Mouse (Mus musculus) midbrain, embryonic 10.5 days (tissue): ENCODE data around the gene Acd. TPM values are rescaled to one million over a fixed set of nuclear protein-coding genes. Genes with fewer than 3 reads are reported as not detected.

Experiments
- DNase-seq: peaks from one replicate; pipeline ENCODE4 v3.0.0-alpha.2; 2017; ENCODE audit warnings: low spot score
- H3K27ac ChIP-seq: fragments of 300-500 bp; sonication (generic); replicated peaks from 2 replicates; pipeline ENCODE4 v1.5.1; 2016; ENCODE audit warnings: mild to moderate bottlenecking
- H3K27me3 ChIP-seq: fragments of 300-500 bp; sonication (generic); 2 replicates; pipeline ENCODE4 v1.6.1; 2016; ENCODE audit warnings: low read depth, mild to moderate bottlenecking; ENCODE audit not compliant: poor library complexity, severe bottlenecking
- H3K36me3 ChIP-seq: fragments of 300-500 bp; sonication (generic); 2 replicates; pipeline ENCODE4 v1.6.1; 2016; ENCODE audit warnings: mild to moderate bottlenecking, moderate library complexity
- H3K4me1 ChIP-seq: fragments of 300-500 bp; sonication (generic); 2 replicates; pipeline ENCODE4 v1.6.1; 2016
- H3K4me3 ChIP-seq: fragments of 300-500 bp; sonication (generic); 2 replicates; pipeline ENCODE4 v1.5.1; 2016; ENCODE audit warnings: mild to moderate bottlenecking, moderate library complexity
- H3K9me3 ChIP-seq: fragments of 300-500 bp; sonication (generic); replicated peaks from 2 replicates; pipeline ENCODE4 v1.6.1; 2016; ENCODE audit warnings: mild to moderate bottlenecking
- WGBS: fragments of 180-500 bp; shearing (Covaris S2); methylation state at CpG from one replicate; pipeline ENCODE4 v1.1.7; 2016; 5-methylcytosine and 5-hydroxymethylcytosine counted together
- polyA plus RNA-seq: library from polyadenylated mRNA; unstranded; fragments of >200 nt; fragmentation: Nextera tagmentation; extraction: Ambion mirVana; gene quantifications from 2 replicates; pipeline ENCODE4 v1.2.1, GENCODE M21; 2016

The Acd gene
- polyA plus RNA-seq, 1 experiment from 2014 or later = 76.5 TPM

- peaks cover 18% of the 10 kb centered on the region for H3K27me3 ChIP-seq
- no peak overlapping the region for H3K27ac ChIP-seq
- H3K4me3 ChIP-seq = no peak overlapping the region
- 93% methylated on average over 17 of the region's 17 CpGs for WGBS
- H3K9me3 ChIP-seq = peaks cover 10% of the 10 kb centered on the region
- peaks cover 56% of the 10 kb centered on the region for H3K36me3 ChIP-seq
- H3K4me1 ChIP-seq = peaks cover 41% of the 10 kb centered on the region
- DNase-seq = no peak
Observed at GRCm38 (mm10) chr8:105697196-105697780, 3.6 kb downstream of the Acd start.

- WGBS = 85% methylated on average over 30 of the region's 30 CpGs
- Histone ChIP-seq H3K4me3 (peak overlapping the region; percentile 64; the same call in 1 of the 2 replicates), H3K27ac (no peak overlapping the region), H3K4me1 (peaks cover 28% of the 10 kb centered on the region), H3K27me3 (peaks cover 18% of the 10 kb centered on the region), H3K36me3 (peaks cover 54% of the 10 kb centered on the region), H3K9me3 (peaks cover 10% of the 10 kb centered on the region)
- no peak for DNase-seq
Observed at GRCm38 (mm10) chr8:105695080-105695780, 5.7 kb downstream of the Acd start.

- H3K27ac ChIP-seq = peak overlapping the region; percentile 71
- H3K9me3 ChIP-seq = peaks cover 10% of the 10 kb centered on the region
- WGBS = 9% methylated on average over 40 of the region's 40 CpGs
Observed at GRCm38 (mm10) chr8:105694051-105694799, 6.7 kb downstream of the Acd start.

DNA sequence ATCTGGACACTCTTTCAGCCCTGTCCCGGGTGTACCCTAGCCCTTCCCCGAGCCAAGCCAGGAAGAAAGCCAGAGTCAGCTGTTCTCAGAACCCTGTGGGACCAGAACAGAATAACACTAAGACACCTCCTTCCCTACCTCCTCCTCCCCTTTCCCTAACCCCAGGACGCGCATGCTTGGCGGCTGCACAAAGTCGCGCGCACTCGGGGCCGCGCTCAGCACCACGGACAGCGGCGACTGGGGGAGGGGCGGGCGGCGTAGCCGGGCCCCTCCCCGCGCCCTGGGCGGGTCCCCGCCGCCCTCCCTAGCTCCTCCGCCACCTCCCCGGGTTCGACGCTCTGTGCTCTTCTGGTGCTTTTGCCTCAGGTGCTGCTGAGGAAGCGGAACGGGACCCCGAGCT, 7.3 kb downstream of the Acd start:
- 6% methylated on average over 30 of the region's 30 CpGs for WGBS
- DNase-seq = peak; percentile 63
- Histone ChIP-seq H3K27me3 (peaks cover 18% of the 10 kb centered on the region), H3K27ac (peak overlapping the region; percentile 71), H3K4me3 (peak overlapping the region; percentile 64), H3K9me3 (peaks cover 10% of the 10 kb centered on the region), H3K4me1 (peaks cover 18% of the 10 kb centered on the region), H3K36me3 (peaks cover 43% of the 10 kb centered on the region)

More at GRCm38 (mm10) chr8:105694051-105694799, 6.7 kb downstream of the Acd start:
- Histone ChIP-seq H3K4me1 (peaks cover 18% of the 10 kb centered on the region), H3K4me3 (peak overlapping the region; percentile 64), H3K27me3 (peaks cover 18% of the 10 kb centered on the region), H3K36me3 (peaks cover 47% of the 10 kb centered on the region)
- DNase-seq = peak; percentile 43

- Histone ChIP-seq H3K27ac (no peak overlapping the region), H3K36me3 (peaks cover 33% of the 10 kb centered on the region), H3K4me3 (no peak overlapping the region), H3K4me1 (peaks cover 24% of the 10 kb centered on the region), H3K9me3 (peaks cover 10% of the 10 kb centered on the region), H3K27me3 (peaks cover 18% of the 10 kb centered on the region)
- 92% methylated on average over 11 of the region's 11 CpGs for WGBS
- DNase-seq = peak; percentile 11
Observed at GRCm38 (mm10) chr8:105692449-105693182, 8.3 kb downstream of the Acd start.

GRCm38 (mm10) chr8:105690978-105691377, 9.9 kb downstream of the Acd start:
- H3K4me1 ChIP-seq = peaks cover 27% of the 10 kb centered on the region
- H3K4me3 ChIP-seq = no peak overlapping the region
- DNase-seq = peak; percentile 9
- no peak overlapping the region for H3K27ac ChIP-seq
- H3K27me3 ChIP-seq = peaks cover 18% of the 10 kb centered on the region
- peaks cover 10% of the 10 kb centered on the region for H3K9me3 ChIP-seq
- H3K36me3 ChIP-seq = peaks cover 17% of the 10 kb centered on the region
- WGBS = 86% methylated on average over 14 of the region's 14 CpGs

DNA sequence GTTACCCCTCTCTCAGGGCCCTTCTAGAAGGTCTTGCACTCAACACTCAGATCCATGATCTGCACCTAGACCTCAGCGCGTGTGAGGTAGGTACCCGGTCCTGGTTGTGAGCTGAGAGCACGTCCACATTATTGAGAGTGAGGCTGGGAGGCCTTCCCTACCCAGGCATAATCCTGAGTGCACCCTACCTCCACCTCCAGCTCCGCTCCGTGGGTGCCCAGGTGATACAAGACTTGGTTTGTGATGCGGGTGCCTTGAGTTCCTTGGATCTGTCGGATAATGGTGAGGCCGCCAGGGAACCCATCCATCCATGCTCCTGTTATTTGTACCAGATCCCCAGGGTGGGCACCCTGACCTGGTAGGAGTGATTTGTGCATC, 10.9 kb downstream of the Acd start:
- Histone ChIP-seq H3K9me3 (peaks cover 10% of the 10 kb centered on the region), H3K4me3 (no peak overlapping the region), H3K4me1 (peaks cover 30% of the 10 kb centered on the region), H3K27me3 (peaks cover 12% of the 10 kb centered on the region; the same call in 1 of the 2 replicates), H3K27ac (no peak overlapping the region), H3K36me3 (peaks cover 12% of the 10 kb centered on the region)
- DNase-seq = peak; percentile 10
- 92% methylated on average over 9 of the region's 9 CpGs for whole genome bisulfite sequencing

DNA sequence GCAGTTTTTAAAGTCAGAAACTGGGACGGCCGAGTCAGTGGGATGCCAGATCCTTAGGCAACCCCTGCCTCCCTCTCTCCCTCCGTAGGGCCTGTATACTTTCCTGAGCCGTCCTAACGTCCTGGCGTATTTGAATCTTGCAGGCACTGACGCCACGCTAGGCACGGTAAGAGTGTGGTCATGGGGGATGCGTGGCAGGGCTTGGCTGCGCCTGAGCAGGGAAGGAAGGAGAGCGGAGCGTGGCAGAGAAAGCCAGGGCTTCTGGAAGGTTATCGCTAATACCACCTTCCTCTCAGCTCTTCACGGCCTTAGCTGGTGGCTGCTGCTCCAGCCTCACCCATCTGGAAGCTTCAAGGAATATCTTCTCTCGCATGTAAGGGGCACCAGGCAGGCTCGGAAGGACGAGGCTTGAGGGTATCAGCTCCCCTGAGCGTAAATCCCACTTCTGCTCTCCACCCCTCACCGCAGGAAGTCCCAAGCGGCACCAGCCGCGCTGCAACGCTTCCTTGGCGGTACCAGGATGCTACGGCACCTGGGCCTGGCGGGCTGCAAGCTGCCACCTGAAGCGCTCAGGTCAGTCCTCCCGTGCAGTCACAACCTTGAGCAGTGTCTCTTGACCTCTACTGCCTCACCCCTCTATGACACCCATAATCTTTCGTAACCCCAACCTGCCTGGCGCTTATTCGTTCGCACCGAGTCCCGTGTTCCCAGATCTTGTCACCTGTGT, 11.5 kb downstream of the Acd start:
- DNase-seq = no peak
- Histone ChIP-seq H3K4me3 (no peak overlapping the region), H3K4me1 (peaks cover 25% of the 10 kb centered on the region), H3K36me3 (peaks cover 14% of the 10 kb centered on the region), H3K27me3 (peaks cover 6% of the 10 kb centered on the region; the same call in 1 of the 2 replicates), H3K9me3 (peaks cover 10% of the 10 kb centered on the region), H3K27ac (no peak overlapping the region)
- WGBS = 60% methylated on average over 35 of the region's 35 CpGs

GRCm38 (mm10) chr8:105688242-105688752, 12.6 kb downstream of the Acd start:
- Histone ChIP-seq H3K4me1 (peaks cover 15% of the 10 kb centered on the region), H3K4me3 (no peak overlapping the region), H3K36me3 (peaks cover 23% of the 10 kb centered on the region), H3K9me3 (peaks cover 10% of the 10 kb centered on the region), H3K27ac (no peak overlapping the region), H3K27me3 (no peaks in the 10 kb centered on the region)
- 74% methylated on average over 14 of the region's 14 CpGs for WGBS
- DNase-seq = no peak

- Histone ChIP-seq H3K27ac (no peak overlapping the region), H3K4me1 (peaks cover 15% of the 10 kb centered on the region), H3K9me3 (peaks cover 3% of the 10 kb centered on the region; the same call in 1 of the 2 replicates), H3K36me3 (peaks cover 23% of the 10 kb centered on the region), H3K27me3 (no peaks in the 10 kb centered on the region), H3K4me3 (no peak overlapping the region)
- no peak for DNase-seq
- WGBS = 65% methylated on average over 8 of the region's 8 CpGs
Observed at GRCm38 (mm10) chr8:105687512-105687911, 13.4 kb downstream of the Acd start.

GRCm38 (mm10) chr8:105686551-105686950, 14.4 kb downstream of the Acd start:
- 72% methylated on average over 6 of the region's 6 CpGs for WGBS
- Histone ChIP-seq H3K4me3 (no peak overlapping the region), H3K27me3 (no peaks in the 10 kb centered on the region), H3K9me3 (no peaks in the 10 kb centered on the region), H3K27ac (0 out of 2 replicates have a peak overlapping the region, but pooled peaks have one; percentile 1), H3K4me1 (peaks cover 15% of the 10 kb centered on the region), H3K36me3 (peaks cover 30% of the 10 kb centered on the region)
- DNase-seq = no peak
